Mouse (Mus musculus): ENCODE results near the gene Vmn1r4.

The Vmn1r4 gene

GRCm38 (mm10) chr6:56923726-56924707 lies at the start of gene Vmn1r4, which contains the start of gene Nt5c3:
Vmn1r4 (plus strand) TSS chr6:56924015.
Nt5c3 (minus strand) TSS chr6:56923932.
- DNase-seq (ENCODE audit: low spot score), result peak; percentile 98

DNA sequence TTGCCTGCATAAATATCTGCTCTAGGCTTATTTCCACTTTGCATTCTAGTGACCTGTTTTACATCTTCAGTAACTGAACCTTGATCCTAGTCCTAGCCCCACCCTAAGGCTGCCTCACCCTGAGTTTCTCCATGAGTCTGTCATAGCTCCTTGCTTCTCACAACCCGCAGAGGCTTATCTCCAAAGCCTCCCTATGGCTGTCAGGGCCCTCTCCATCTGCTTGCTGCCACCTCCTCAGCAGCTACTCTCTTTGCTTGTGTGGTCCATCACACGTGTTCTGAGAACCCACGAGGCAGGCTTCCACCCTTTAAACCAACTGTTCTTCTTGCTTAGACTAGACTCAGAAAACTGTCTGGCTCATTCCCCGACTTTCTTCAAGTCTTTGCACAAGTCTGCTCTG lies 46.9 kb upstream of the Vmn1r4 start:
- DNase-seq (ENCODE audit: low spot score), result no peak

DNA sequence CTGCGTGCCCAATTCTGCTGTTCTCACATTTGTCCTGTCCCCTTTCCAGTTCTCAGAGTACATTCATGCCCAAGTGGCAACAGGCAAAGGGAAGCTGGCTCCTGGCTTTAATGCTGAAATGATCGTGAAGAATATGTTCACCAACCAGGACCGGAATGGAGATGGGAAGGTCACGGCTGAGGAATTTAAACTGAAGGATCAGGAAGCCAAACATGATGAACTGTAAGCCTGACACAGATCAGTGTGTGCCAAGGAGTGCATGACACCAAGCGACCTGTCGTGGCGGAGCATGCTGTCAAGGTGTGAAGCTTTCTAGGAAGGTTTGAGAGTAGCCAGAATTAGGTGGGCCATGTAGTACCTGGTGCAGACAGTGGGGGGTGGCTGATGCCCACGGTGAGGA lies 45.8 kb upstream of the Vmn1r4 start:
- DNase-seq (ENCODE audit: low spot score), result no peak

DNA sequence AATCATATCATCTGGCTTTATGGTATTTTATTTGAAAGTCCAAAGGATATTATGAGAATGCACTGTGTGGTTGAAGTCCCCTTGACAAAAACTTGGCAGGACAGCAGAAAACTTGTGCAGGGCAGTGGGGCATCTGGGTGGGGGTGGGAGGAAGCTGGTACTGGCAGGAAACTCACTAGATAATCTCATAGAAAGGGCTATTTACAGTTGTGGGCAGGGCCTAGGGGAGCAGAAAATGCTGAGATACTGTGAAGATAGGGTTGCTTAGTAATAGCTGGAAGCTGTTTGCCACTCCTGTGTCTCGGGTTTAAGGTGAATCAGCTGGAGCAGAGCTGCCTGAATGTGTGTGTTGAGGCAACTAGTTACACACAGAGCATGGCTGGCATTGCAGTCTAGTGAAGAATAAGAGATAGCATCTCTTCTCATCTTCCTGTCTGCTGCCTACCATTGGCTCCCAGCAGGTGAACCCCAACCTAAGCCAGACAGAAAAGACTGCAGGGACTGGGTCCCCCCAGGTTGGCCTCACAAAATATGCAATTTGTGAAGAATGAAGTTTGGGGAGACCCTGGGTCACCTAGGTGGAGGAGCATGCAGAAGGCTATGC lies 44.4 kb upstream of the Vmn1r4 start:
- no peak for DNase-seq (ENCODE audit: low spot score)

- no peak for DNase-seq (ENCODE audit: low spot score)
Measured at GRCm38 (mm10) chr6:56888561-56888960, 35.3 kb upstream of the Vmn1r4 start.

GRCm38 (mm10) chr6:56890762-56891161 lies 33.1 kb upstream of the Vmn1r4 start:
- no peak for DNase-seq (ENCODE audit: low spot score)

DNA sequence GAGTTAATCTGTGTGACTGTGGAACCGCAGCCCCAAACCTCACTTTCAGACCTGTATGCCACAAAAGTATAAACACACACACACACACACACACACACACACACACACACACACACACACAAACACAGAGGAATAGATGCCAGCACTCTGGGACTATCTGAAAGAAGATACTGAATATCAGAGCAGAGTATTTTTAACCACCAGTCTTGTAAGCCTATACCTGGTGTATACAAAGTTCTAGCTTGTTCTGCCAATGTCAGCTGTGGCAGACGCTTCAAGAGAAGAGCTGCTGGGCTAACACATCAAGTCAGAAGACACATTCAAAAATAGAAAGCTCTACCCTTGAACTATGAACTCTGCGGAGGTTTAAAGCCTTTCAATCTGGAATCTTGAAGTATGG lies 24.2 kb upstream of the Vmn1r4 start:
- DNase-seq (ENCODE audit: low spot score), result no peak

- DNase-seq (ENCODE audit: low spot score), result no peak
Measured at GRCm38 (mm10) chr6:56901336-56901735, 22.5 kb upstream of the Vmn1r4 start.

DNA sequence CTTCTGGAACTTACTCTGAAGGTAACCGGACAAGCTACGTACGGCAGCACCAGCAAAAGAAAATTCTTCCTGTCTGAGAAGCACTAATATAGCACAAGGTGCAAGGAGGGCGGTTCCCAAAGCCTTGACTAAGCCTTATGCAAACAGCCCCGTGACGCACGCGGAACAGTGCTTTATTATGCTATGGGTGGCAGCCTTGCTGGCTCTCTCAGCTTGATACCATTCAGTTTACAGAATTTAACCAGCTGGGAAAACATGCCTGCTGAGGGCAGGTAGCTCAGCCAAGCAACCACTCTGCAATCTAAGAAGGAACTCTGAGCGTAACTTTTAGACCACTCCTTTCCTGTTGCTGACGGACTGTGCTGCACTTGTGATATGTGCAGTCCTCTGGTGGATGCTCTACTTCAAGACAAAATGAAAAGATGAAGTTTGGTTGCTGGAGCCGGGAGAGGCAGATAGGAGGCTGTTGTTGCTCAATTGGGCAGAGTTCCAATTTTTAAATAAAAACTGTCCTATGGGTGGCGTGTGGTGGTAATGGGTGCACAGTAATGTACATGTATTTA lies 21.9 kb upstream of the Vmn1r4 start:
- DNase-seq (ENCODE audit: low spot score), result no peak

- DNase-seq (ENCODE audit: low spot score), result no peak
Measured at GRCm38 (mm10) chr6:56902606-56903520, 21.0 kb upstream of the Vmn1r4 start.

DNA sequence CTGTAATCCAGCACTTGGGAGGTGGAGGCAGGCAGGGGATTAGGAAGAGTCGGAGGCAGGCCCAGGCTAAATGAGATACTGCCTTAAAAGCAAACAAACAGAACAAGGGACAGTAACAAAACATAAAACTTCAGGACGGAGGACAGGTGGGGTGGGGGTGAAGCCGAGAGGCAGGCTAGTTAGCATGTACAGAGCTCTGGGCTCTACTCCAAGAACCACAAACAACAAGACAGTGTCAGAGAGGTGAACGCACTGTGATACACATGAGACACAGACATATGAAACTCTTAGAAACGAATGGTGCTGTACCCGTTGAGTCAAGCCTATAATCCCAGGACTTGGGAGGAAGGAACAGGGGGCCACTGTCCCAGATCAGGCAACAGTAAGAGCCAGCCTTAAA lies 20.0 kb upstream of the Vmn1r4 start:
- DNase-seq (ENCODE audit: low spot score), result no peak

GRCm38 (mm10) chr6:56904330-56904729 lies 19.5 kb upstream of the Vmn1r4 start:
- no peak for DNase-seq (ENCODE audit: low spot score)

GRCm38 (mm10) chr6:56904982-56905381 lies 18.8 kb upstream of the Vmn1r4 start:
- DNase-seq (ENCODE audit: low spot score), result no peak

DNA sequence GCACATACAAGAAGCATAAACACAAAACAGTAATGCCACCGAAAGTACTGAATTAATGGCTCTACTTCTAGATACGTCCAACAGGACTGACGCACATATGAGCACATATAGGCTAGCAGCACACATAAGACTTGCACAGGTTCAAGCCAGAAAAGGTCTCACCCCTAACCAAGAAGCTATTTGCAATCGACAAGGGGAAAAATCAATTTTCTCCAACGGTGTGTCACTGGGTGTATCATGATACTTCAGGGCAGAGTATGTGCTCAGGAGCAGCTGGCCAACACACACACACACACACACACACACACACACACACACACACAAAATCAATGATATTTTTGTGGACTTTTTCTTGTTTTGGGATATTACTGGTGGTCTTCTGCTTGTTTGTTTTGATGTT lies 18.3 kb upstream of the Vmn1r4 start:
- no peak for DNase-seq (ENCODE audit: low spot score)

DNA sequence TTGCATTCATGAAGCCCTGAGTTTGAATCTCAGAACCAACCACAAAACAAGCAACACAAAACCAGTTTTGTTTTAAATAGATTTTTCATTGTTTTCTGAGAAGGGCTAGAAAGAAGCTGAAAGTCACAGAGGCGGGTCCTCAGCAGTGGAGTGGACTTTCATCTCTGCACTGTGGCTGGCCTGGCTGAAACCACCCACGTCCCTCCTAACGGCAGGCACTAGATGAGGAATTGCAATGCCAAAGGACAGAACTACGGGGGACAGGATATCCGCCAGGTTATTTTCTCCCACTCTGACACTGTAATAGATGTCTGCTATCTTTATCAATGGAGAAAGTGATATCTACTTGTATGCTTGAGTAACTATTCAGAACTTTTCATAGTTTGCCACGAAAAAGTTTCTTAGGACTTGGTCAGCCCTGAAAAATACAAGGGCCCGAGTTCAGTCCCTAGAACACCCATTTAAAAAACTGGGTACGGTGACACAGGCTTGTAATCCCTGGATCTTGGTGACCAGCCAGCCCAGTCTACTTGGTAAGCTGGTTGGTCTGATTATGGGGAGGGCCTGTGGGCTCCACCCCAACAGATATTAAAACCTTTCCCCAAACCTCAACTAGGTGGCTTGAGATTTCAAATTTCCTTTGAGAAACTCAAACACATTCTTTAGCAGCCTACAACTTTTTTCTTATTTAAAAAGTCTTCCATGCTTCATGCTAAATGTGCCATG lies 17.5 kb upstream of the Vmn1r4 start:
- DNase-seq (ENCODE audit: low spot score), result no peak

GRCm38 (mm10) chr6:56907973-56908372 lies 15.8 kb upstream of the Vmn1r4 start:
- DNase-seq (ENCODE audit: low spot score), result no peak

DNA sequence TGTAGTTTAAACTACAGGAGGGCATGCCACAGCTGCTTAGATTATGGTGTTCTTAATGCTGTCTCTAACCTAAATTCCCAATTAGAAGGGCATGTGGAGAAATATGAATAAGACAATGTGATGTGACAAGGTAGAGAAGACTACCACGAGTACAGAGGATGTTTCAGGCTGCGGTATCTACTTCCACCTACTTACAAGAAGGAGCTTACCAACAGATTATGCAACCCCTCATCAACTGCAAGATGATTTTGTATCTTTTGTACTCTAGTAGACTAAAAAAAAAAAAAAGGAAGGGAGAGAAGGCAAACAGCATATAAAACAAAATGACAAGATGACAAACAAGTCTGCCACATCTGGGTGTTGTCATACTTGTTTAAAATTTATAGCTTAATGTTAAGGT lies 15.4 kb upstream of the Vmn1r4 start:
- no peak for DNase-seq (ENCODE audit: low spot score)

DNA sequence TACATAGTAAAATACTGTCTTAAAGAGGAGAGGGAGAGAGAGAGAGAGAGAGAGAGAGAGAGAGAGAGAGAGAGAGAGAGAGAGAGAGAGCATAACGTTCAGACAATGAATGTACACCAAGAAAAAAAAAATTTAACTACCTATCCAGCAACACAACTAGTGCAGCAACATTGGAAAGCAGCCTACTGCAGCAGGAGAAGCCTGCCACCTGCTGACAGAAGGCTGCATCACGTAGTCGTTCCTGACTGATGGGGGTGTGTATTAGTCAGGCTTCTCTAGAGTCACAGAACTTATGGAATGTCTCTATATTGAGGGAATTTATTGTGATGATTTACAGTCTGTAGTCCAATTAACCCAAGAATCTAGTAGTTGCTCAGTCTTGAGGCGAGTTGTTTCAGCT lies 14.9 kb upstream of the Vmn1r4 start:
- DNase-seq (ENCODE audit: low spot score), result peak; percentile 63

DNA sequence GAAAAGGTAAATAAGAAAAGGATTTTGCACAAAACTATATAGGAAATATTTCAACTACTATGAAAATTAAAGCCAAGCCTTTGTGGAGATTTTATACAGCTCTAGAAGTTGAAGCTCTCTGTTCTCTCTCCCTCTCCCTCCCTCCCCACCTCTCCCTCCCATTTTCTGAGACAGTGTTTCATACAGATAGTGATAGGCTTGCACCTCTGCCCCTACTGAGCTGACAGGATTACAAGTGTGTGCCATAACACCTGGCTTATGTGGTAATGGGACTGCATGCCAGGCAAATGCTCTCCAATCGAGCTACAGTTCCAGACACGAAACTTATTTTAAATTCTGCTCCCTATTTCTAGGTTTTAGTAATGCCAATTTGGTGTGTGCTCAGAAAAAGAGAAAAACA lies 12.9 kb upstream of the Vmn1r4 start:
- DNase-seq (ENCODE audit: low spot score), result no peak

GRCm38 (mm10) chr6:56913092-56913858 lies 10.5 kb upstream of the Vmn1r4 start:
- DNase-seq (ENCODE audit: low spot score), result no peak

GRCm38 (mm10) chr6:56916279-56916678 lies 7.5 kb upstream of the Vmn1r4 start:
- DNase-seq (ENCODE audit: low spot score), result no peak
